Mouse (Mus musculus): ENCODE measurements around the gene Xiap. TPM values are rescaled to one million over a fixed set of nuclear protein-coding genes. Genes with fewer than 3 reads are reported as not detected.
A peak's percentile ranks its signal among the peaks of the same experiment; 100 is the strongest.
"Not testable (repeated sequence)": the region's sequence is repeated elsewhere in the genome, so short reads cannot be mapped to it uniquely, and the experiment has no call there.

Xiap gene
- total RNA-seq (2015) (39.2 and 41.5 TPM in 2 replicates), total RNA-seq (2017) (27.4 and 32.8 TPM in 2 replicates)

- ATAC-seq (replicated peaks; ENCODE audit: poor library complexity), result no peak
Observed at GRCm38 (mm10) chrX:42059282-42060068, at the start of gene Xiap. TSS of gene Xiap (plus strand) at chrX:42059679.

GRCm38 (mm10) chrX:42012677-42013208 lies 46.7 kb upstream of the Xiap start:
- ATAC-seq (replicated peaks; ENCODE audit: poor library complexity), result no peak

- ATAC-seq (replicated peaks; ENCODE audit: poor library complexity), result peak; percentile 54
Observed at GRCm38 (mm10) chrX:42013776-42014175, 45.7 kb upstream of the Xiap start.

- ATAC-seq (replicated peaks; ENCODE audit: poor library complexity), result no peak
Observed at GRCm38 (mm10) chrX:42014502-42014901, 45.0 kb upstream of the Xiap start.

- ATAC-seq (replicated peaks; ENCODE audit: poor library complexity), result peak; percentile 77
Observed at GRCm38 (mm10) chrX:42018030-42018429, 41.4 kb upstream of the Xiap start.

- peak; percentile 80 for ATAC-seq (replicated peaks; ENCODE audit: poor library complexity)
Observed at GRCm38 (mm10) chrX:42019441-42019840, 40.0 kb upstream of the Xiap start.

GRCm38 (mm10) chrX:42025802-42026440 lies 33.6 kb upstream of the Xiap start:
- not testable (repeated sequence) for ATAC-seq (replicated peaks; ENCODE audit: poor library complexity)

- not testable (repeated sequence) for ATAC-seq (replicated peaks; ENCODE audit: poor library complexity)
Observed at GRCm38 (mm10) chrX:42026981-42027380, 32.5 kb upstream of the Xiap start.

- peak; percentile 99 for ATAC-seq (replicated peaks; ENCODE audit: poor library complexity)
Observed at GRCm38 (mm10) chrX:42033111-42033693, 26.3 kb upstream of the Xiap start.

GRCm38 (mm10) chrX:42033911-42034310 lies 25.6 kb upstream of the Xiap start:
- no peak for ATAC-seq (replicated peaks; ENCODE audit: poor library complexity)

GRCm38 (mm10) chrX:42039481-42039880 lies 20.0 kb upstream of the Xiap start:
- no peak for ATAC-seq (replicated peaks; ENCODE audit: poor library complexity)

GRCm38 (mm10) chrX:42044935-42045334 lies 14.5 kb upstream of the Xiap start:
- ATAC-seq (replicated peaks; ENCODE audit: poor library complexity), result no peak

GRCm38 (mm10) chrX:42050652-42051643 lies 8.5 kb upstream of the Xiap start:
- ATAC-seq (replicated peaks; ENCODE audit: poor library complexity), result no peak

- no peak for ATAC-seq (replicated peaks; ENCODE audit: poor library complexity)
Observed at GRCm38 (mm10) chrX:42057012-42057411, 2.5 kb upstream of the Xiap start.

GRCm38 (mm10) chrX:42057873-42058272 lies 1.6 kb upstream of the Xiap start:
- no peak for ATAC-seq (replicated peaks; ENCODE audit: poor library complexity)

GRCm38 (mm10) chrX:42063621-42064020 lies 4.1 kb downstream of the Xiap start:
- ATAC-seq (replicated peaks; ENCODE audit: poor library complexity), result no peak

- ATAC-seq (replicated peaks; ENCODE audit: poor library complexity), result no peak
Observed at GRCm38 (mm10) chrX:42065086-42065485, 5.6 kb downstream of the Xiap start.

GRCm38 (mm10) chrX:42066771-42067170 lies 7.3 kb downstream of the Xiap start:
- no peak for ATAC-seq (replicated peaks; ENCODE audit: poor library complexity)

GRCm38 (mm10) chrX:42067791-42068200 lies 8.3 kb downstream of the Xiap start:
- ATAC-seq (replicated peaks; ENCODE audit: poor library complexity), result peak; percentile 65

- ATAC-seq (replicated peaks; ENCODE audit: poor library complexity), result peak; percentile 67
Observed at GRCm38 (mm10) chrX:42068201-42068874, 8.9 kb downstream of the Xiap start.

Measured in megakaryocyte progenitor cell, adult 5-6 weeks (primary cell).